Mouse (Mus musculus): Measurements from ENCODE around the gene Prkar1b. TPM values are rescaled to one million over a fixed set of nuclear protein-coding genes. Genes with fewer than 3 reads are reported as not detected.

Prkar1b gene
- polyA plus RNA-seq, 1 experiment from 2014 or later = 13.5 TPM

DNA sequence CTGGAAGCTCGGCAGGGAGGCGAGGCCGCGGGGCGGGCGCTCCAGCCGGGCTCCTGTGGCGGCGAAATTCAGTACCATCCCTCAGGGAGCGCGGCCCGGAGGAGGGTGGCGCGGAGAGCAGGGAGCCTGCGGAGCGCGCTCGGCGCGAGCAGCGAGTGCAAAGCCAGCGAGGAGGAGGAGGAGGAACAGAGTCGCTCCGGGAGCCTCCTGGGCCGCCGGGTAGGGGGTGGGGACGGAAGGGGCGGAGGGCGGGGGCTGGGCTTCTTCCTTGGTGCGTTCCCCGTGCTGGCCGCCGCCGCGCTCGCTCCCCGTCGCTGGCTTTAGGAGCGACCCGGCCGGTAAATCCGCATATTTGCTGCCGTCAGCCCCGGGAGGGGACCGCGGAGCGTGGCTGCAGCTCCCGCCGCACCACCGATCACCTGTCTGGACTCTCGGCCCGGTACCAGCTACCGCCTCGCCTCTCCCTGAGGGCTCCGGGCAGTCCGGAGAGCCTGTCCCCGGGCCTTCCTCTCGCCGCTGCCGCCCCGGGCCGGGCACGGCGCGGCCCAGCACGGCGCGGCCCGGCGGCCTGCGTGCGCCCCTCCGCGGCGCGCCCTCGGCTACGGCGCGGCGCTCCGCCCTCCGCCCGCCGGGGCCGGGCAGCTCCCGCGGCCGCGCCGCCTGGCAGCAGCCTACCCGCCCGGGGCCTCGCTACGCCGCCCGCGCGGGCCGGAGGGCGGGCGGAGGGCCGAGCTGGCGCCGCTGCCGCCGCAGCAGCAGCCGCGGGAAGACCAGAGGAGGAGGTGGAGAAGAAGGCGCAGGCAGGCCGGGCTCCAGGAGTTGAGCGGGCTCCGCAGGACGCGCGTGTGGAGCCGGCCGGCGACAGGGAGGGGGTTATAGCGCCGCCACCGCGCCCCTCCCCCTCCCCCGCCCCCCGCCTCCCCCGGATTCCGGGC lies 154.7 kb downstream of the Prkar1b start:
- Histone ChIP-seq H3K27me3 (ENCODE audit: insufficient read depth, low read length) (peaks cover 80% of the 10 kb centered on the region), H3K9me3 (ENCODE audit: low read depth, low read length) (no peaks in the 10 kb centered on the region; the same call in 1 of the 2 replicates), H3K4me1 (ENCODE audit: insufficient read depth) (peaks cover 10% of the 10 kb centered on the region; the same call in 1 of the 2 replicates), H3K4me3 (ENCODE audit: low read depth, low read length) (peak overlapping the region; percentile 70), H3K9ac (peak overlapping the region; percentile 83), H3K4me2 (peak overlapping the region; percentile 92), H3K27ac (ENCODE audit: low read depth) (peak overlapping the region; percentile 95), H3K36me3 (ENCODE audit: insufficient read depth) (0 out of 2 replicates have a peak, but pooled peaks cover 5% of the 10 kb centered on the region)
- DNase-seq (peak; percentile 82), ATAC-seq (ENCODE audit: insufficient read depth) (peak; percentile 63)
- under 1% methylated on average over 93 of the region's 127 CpGs for WGBS
- no peak for TF ChIP-seq CTCF (IDR thresholded peaks at IDR 0.05; ENCODE audit: low read depth)

DNA sequence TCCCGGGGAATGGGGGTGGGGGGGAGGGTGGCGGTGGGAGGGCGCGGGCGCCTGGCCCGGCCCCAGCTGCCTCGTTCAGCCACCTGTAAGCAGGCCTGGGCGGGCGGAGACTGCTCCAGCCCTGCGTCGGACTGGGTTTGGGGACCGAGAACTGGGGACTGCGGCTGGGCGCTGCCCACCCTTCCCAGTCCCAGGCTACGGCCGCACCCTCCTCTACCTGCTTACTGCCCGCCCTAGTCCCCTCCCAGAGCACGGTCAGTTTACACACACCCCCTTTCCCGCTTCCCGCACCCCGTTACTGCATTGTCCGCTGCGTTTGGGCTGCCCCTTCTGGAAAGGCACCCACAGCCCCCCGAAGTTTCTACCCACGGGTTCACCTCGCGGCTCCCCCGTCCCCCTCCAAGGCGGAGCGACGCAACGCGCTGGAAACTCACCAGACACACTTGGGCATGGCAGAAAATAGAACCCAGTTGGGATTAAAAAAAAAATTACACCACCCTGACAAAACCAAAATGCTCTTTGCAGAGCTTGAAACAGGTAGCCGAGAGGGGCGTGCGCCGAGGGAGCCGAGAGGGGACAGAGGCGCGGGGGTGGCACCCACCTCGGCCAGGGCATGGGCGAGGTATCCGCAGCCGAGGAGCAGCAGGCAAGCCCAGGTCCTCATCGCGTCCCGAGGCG lies 155.6 kb downstream of the Prkar1b start:
- H3K4me1 ChIP-seq (ENCODE audit: insufficient read depth) = peaks cover 10% of the 10 kb centered on the region; the same call in 1 of the 2 replicates
- TF ChIP-seq CTCF (IDR thresholded peaks at IDR 0.05; ENCODE audit: low read depth) = no peak
- under 1% methylated on average over 48 of the region's 48 CpGs for WGBS
- peak; percentile 48 for DNase-seq
- H3K9me3 ChIP-seq (ENCODE audit: low read depth, low read length) = no peaks in the 10 kb centered on the region
- 0 out of 2 replicates have a peak, but pooled peaks cover 5% of the 10 kb centered on the region for H3K36me3 ChIP-seq (ENCODE audit: insufficient read depth)
- H3K4me2 ChIP-seq = peak overlapping the region; percentile 92
- H3K9ac ChIP-seq = peak overlapping the region; percentile 83
- peaks cover 72% of the 10 kb centered on the region for H3K27me3 ChIP-seq (ENCODE audit: insufficient read depth, low read length)
- peak; percentile 1; the same call in 1 of the 2 replicates for ATAC-seq (ENCODE audit: insufficient read depth)
- peak overlapping the region; percentile 95 for H3K27ac ChIP-seq (ENCODE audit: low read depth)
- H3K4me3 ChIP-seq (ENCODE audit: low read depth, low read length) = peak overlapping the region; percentile 70

DNA sequence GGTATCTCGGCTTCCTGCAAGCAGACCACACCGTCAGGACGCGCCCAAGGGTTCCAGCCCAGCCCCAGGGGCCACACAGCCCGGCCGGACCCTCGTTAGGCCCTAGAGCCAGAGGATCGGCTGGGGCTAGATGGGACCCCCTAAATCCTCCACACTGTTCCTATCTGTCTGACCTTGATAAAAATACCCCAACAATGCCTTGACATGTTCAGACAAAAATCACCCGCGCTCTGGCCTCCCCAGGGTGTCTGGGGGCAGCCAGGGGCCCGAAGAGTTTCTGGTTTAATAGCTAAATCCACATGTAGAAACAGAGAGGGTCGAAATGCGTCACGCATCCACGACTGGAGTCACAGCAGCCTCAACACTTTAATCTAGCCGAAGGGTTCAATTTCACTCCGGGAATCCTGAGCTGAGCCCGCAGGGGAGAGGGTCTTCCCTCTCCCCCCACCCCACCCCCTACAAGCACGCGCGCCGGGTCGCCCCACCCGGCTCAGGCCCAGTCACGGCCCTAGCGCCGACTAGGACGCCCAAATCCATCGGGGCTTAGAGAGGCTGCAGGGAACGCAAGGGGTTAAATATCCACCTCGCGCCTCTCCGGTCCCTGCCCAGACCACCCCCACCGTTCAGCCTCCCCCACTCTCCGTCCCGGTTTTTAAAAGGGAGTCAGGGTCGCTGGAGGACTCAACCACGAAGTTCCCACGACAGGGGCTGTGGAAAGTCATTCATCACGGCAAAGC lies 156.3 kb downstream of the Prkar1b start:
- Histone ChIP-seq H3K27me3 (ENCODE audit: insufficient read depth, low read length) (peaks cover 65% of the 10 kb centered on the region), H3K4me2 (peak overlapping the region; percentile 92), H3K9me3 (ENCODE audit: low read depth, low read length) (no peaks in the 10 kb centered on the region), H3K9ac (peak overlapping the region; percentile 83), H3K4me1 (ENCODE audit: insufficient read depth) (peaks cover 16% of the 10 kb centered on the region), H3K27ac (ENCODE audit: low read depth) (peak overlapping the region; percentile 95), H3K36me3 (ENCODE audit: insufficient read depth) (0 out of 2 replicates have a peak, but pooled peaks cover 5% of the 10 kb centered on the region), H3K4me3 (ENCODE audit: low read depth, low read length) (peak overlapping the region; percentile 70)
- WGBS = 1% methylated on average over 40 of the region's 40 CpGs
- TF ChIP-seq CTCF (IDR thresholded peaks at IDR 0.05; ENCODE audit: low read depth) = no peak
- ATAC-seq (ENCODE audit: insufficient read depth) = no peak
- DNase-seq = peak; percentile 31

DNA sequence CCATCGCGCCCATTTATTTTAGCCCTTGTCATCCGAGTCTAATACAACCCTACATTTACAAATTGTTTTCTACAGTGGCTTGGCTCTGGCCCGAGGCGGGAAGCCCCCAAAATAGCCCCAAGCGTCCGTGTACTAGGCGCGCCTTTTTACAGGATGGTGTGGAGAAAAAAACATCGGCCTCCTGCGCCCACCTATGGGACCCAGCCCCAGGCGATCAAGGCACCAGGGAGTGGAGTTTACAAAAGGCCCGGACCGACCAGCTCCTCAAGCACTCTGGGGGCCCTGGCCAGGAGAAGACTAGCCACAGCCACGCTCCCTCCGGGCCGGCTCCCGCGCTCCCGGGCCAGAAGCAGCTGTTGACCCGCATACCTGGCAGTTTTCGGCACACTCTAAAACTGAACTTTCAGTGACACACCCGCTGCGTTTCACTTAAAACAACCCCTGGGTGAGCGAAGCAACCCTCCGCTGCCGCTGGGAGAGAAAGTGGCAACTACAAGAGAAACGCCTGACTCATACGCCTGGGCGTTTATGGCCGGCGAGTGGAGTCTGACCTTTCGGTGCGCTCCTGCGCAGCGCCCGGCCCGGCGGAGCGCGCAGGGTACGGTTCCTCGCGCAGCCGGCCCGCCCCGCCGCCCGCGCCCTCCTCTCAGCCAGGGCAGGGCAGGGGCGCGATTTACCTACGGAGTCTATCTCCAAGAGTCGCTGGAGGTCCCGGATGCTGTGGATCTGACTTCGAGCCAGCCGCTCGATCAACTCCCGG lies 157.0 kb downstream of the Prkar1b start:
- ATAC-seq (ENCODE audit: insufficient read depth) (no peak), DNase-seq (peak; percentile 52)
- H3K36me3 ChIP-seq (ENCODE audit: insufficient read depth) = peaks cover 8% of the 10 kb centered on the region
- H3K9ac ChIP-seq = peak overlapping the region; percentile 83
- H3K27me3 ChIP-seq (ENCODE audit: insufficient read depth, low read length) = peaks cover 58% of the 10 kb centered on the region
- H3K4me2 ChIP-seq = peak overlapping the region; percentile 92
- peaks cover 19% of the 10 kb centered on the region for H3K4me1 ChIP-seq (ENCODE audit: insufficient read depth)
- H3K27ac ChIP-seq (ENCODE audit: low read depth) = peak overlapping the region; percentile 95; the same call in 1 of the 2 replicates
- peak overlapping the region; percentile 70 for H3K4me3 ChIP-seq (ENCODE audit: low read depth, low read length)
- no peak for TF ChIP-seq CTCF (IDR thresholded peaks at IDR 0.05; ENCODE audit: low read depth)
- 4% methylated on average over 59 of the region's 59 CpGs for WGBS
- no peaks in the 10 kb centered on the region for H3K9me3 ChIP-seq (ENCODE audit: low read depth, low read length)

DNA sequence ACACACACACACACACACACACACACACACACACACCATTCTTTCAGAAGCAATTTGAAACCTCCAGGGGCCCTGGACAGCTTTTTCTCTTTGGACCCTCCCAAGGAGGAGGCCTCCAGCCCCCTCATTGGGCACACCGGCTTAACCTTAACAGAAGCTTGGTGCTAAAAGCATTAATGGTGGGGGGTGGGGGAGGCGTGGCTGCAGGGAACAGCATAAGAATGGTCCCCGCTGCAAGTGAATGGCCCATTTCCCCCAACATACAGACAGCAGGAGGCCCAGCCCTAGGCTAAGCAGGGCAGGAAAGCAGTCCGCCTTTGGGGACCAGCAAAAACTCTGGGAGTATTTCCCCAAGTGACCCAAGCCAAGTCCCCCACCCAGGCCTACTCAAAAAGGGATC lies 158.1 kb downstream of the Prkar1b start:
- no peak overlapping the region for H3K27ac ChIP-seq (ENCODE audit: low read depth)
- peaks cover 47% of the 10 kb centered on the region for H3K27me3 ChIP-seq (ENCODE audit: insufficient read depth, low read length)
- WGBS = 52% methylated on average over 4 of the region's 4 CpGs
- DNase-seq (no peak), ATAC-seq (ENCODE audit: insufficient read depth) (no peak)
- H3K9ac ChIP-seq = no peak overlapping the region
- TF ChIP-seq CTCF (IDR thresholded peaks at IDR 0.05; ENCODE audit: low read depth) = no peak
- H3K9me3 ChIP-seq (ENCODE audit: low read depth, low read length) = no peaks in the 10 kb centered on the region
- H3K4me3 ChIP-seq (ENCODE audit: low read depth, low read length) = no peak overlapping the region
- H3K4me2 ChIP-seq = peak overlapping the region; percentile 92; the same call in 1 of the 2 replicates
- peaks cover 18% of the 10 kb centered on the region for H3K36me3 ChIP-seq (ENCODE audit: insufficient read depth)
- peaks cover 19% of the 10 kb centered on the region for H3K4me1 ChIP-seq (ENCODE audit: insufficient read depth)

All from lung, embryonic 14.5 days (tissue).